Mouse (Mus musculus) limb, embryonic 12.5 days (tissue): ENCODE measurements around the gene Psmb9. TPM values are rescaled to one million over a fixed set of nuclear protein-coding genes. Genes with fewer than 3 reads are reported as not detected.

Experiments
- ATAC-seq: fragments of 200-750 bp; cut with Nextera tagmentation; 2 replicates; pipeline ENCODE4 v1.8.0; 2017; ENCODE audit warnings: low read depth, moderate TSS enrichment; ENCODE audit not compliant: insufficient number of reproducible peaks, insufficient read depth, low FRiP score, low TSS enrichment
- H3K27ac ChIP-seq: fragments of 300-500 bp; sonication (generic); 2 replicates; pipeline ENCODE4 v1.5.1; 2016; ENCODE audit warnings: mild to moderate bottlenecking, moderate library complexity
- H3K27me3 ChIP-seq: fragments of 300-500 bp; sonication (generic); 2 replicates; pipeline ENCODE4 v1.6.1; 2016; ENCODE audit warnings: mild to moderate bottlenecking, moderate library complexity
- H3K36me3 ChIP-seq: fragments of 300-500 bp; sonication (generic); 2 replicates; pipeline ENCODE4 v1.6.1; 2016; ENCODE audit warnings: mild to moderate bottlenecking, moderate library complexity
- H3K4me1 ChIP-seq: fragments of 300-500 bp; sonication (generic); replicated peaks from 2 replicates; pipeline ENCODE4 v1.6.1; 2016
- H3K4me2 ChIP-seq: fragments of 300-500 bp; sonication (generic); 2 replicates; pipeline ENCODE4 v1.6.1; 2016; ENCODE audit warnings: mild to moderate bottlenecking, moderate library complexity
- H3K4me3 ChIP-seq: fragments of 300-500 bp; sonication (generic); replicated peaks from 2 replicates; pipeline ENCODE4 v1.5.1; 2016; ENCODE audit warnings: mild to moderate bottlenecking
- H3K9ac ChIP-seq: fragments of 300-500 bp; sonication (generic); replicated peaks from 2 replicates; pipeline ENCODE4 v1.6.1; 2016; ENCODE audit warnings: mild to moderate bottlenecking, moderate library complexity
- H3K9me3 ChIP-seq: fragments of 300-500 bp; sonication (generic); 2 replicates; pipeline ENCODE4 v1.6.1; 2016; ENCODE audit warnings: mild to moderate bottlenecking, moderate library complexity
- WGBS: fragments of 180-500 bp; shearing (Covaris S2); methylation state at CpG from one replicate; pipeline ENCODE4 v1.1.7; 2016; 5-methylcytosine and 5-hydroxymethylcytosine counted together
- polyA plus RNA-seq: library from polyadenylated mRNA; unstranded; fragments of >200 nt; fragmentation: Nextera tagmentation; extraction: Ambion mirVana; gene quantifications from 2 replicates; pipeline ENCODE4 v1.2.1, GENCODE M21; 2016

The Psmb9 gene
- polyA plus RNA-seq, 1 experiment from 2014 or later: 2.4 TPM

- peak overlapping the region; percentile 72 for H3K4me2 ChIP-seq
- WGBS: 7% methylated on average over 31 of the region's 31 CpGs
- ATAC-seq: peak; percentile 94
- H3K9me3 ChIP-seq: no peaks in the 10 kb centered on the region
- peaks cover 19% of the 10 kb centered on the region for H3K4me1 ChIP-seq
- 0 out of 2 replicates have a peak overlapping the region, but pooled peaks have one; percentile 41 for H3K27ac ChIP-seq
- H3K36me3 ChIP-seq: no peaks in the 10 kb centered on the region
- peak overlapping the region; percentile 39 for H3K4me3 ChIP-seq
- no peak overlapping the region for H3K9ac ChIP-seq
- H3K27me3 ChIP-seq: peaks cover 45% of the 10 kb centered on the region
Measured at GRCm38 (mm10) chr17:34135297-34136224, 52.0 kb downstream of the Psmb9 start.

- no peak for ATAC-seq
- Histone ChIP-seq H3K9me3 (no peaks in the 10 kb centered on the region), H3K4me3 (no peak overlapping the region), H3K4me1 (peaks cover 14% of the 10 kb centered on the region), H3K27ac (no peak overlapping the region), H3K4me2 (no peak overlapping the region), H3K36me3 (no peaks in the 10 kb centered on the region), H3K27me3 (peaks cover 34% of the 10 kb centered on the region), H3K9ac (no peak overlapping the region)
- WGBS: 78% methylated on average over 3 of the region's 3 CpGs
Measured at GRCm38 (mm10) chr17:34134451-34134850, 53.1 kb downstream of the Psmb9 start.

- Histone ChIP-seq H3K36me3 (no peaks in the 10 kb centered on the region), H3K27ac (no peak overlapping the region), H3K9ac (no peak overlapping the region), H3K4me3 (no peak overlapping the region), H3K27me3 (peaks cover 22% of the 10 kb centered on the region), H3K9me3 (no peaks in the 10 kb centered on the region), H3K4me2 (no peak overlapping the region), H3K4me1 (peaks cover 20% of the 10 kb centered on the region)
- ATAC-seq: no peak
- 86% methylated on average over 11 of the region's 11 CpGs for WGBS
Measured at GRCm38 (mm10) chr17:34133289-34133688, 54.3 kb downstream of the Psmb9 start.

Other genes starting within 250 kb of the Psmb9 start
- gene Pfdn6, start 247.4 kb downstream of the Psmb9 start, polyA plus RNA-seq: 180 and 186 TPM in 2 replicates
- 45.5 and 45.8 TPM in 2 replicates for gene Wdr46, start 247.1 kb downstream of the Psmb9 start, polyA plus RNA-seq
- 5.0 and 6.8 TPM in 2 replicates for gene B3galt4, start 236.3 kb downstream of the Psmb9 start, polyA plus RNA-seq
- gene Vps52, start 232.0 kb downstream of the Psmb9 start, polyA plus RNA-seq: 53.3 and 55.0 TPM in 2 replicates
- gene Rps18, start 231.8 kb downstream of the Psmb9 start, polyA plus RNA-seq: 1,388 and 1,510 TPM in 2 replicates
- 4.5 and 5.0 TPM in 2 replicates for gene H2-K1, start 187.4 kb downstream of the Psmb9 start, polyA plus RNA-seq
- gene Ring1, start 163.1 kb downstream of the Psmb9 start, polyA plus RNA-seq: 21.6 and 25.3 TPM in 2 replicates
- 54.4 and 56.8 TPM in 2 replicates for gene H2-Ke6, start 159.7 kb downstream of the Psmb9 start, polyA plus RNA-seq
- 179 and 191 TPM in 2 replicates for gene Slc39a7, start 156.1 kb downstream of the Psmb9 start, polyA plus RNA-seq
- gene Rxrb, start 156.0 kb downstream of the Psmb9 start, polyA plus RNA-seq: 64.3 and 64.4 TPM in 2 replicates
- 17.5 and 31.9 TPM in 2 replicates for gene Col11a2, start 148.3 kb downstream of the Psmb9 start, polyA plus RNA-seq
- gene H2-Oa, start 95.4 kb downstream of the Psmb9 start, polyA plus RNA-seq: 0.71 and 0.86 TPM in 2 replicates
- 11.1 and 13.2 TPM in 2 replicates for gene H2-DMa, start 68.2 kb downstream of the Psmb9 start, polyA plus RNA-seq
- gene Brd2, start 65.1 kb downstream of the Psmb9 start, polyA plus RNA-seq: 129 and 134 TPM in 2 replicates
- 0.30 and 0.32 TPM in 2 replicates for gene H2-DMb2, start 44.5 kb downstream of the Psmb9 start, polyA plus RNA-seq
- 1.2 and 1.3 TPM in 2 replicates for gene H2-DMb1, start 34.7 kb downstream of the Psmb9 start, polyA plus RNA-seq
- gene Tap1, start 211 bp downstream of the Psmb9 start, polyA plus RNA-seq: 4.1 and 5.7 TPM in 2 replicates
- gene Psmb8, start 10.0 kb upstream of the Psmb9 start, polyA plus RNA-seq: 2.1 and 3.1 TPM in 2 replicates
- gene Tap2, start 15.8 kb upstream of the Psmb9 start, polyA plus RNA-seq: 1.5 and 1.7 TPM in 2 replicates
- gene H2-Ob, start 51.1 kb upstream of the Psmb9 start, polyA plus RNA-seq: not detected in 2 replicates
- gene H2-Ab1, start 69.9 kb upstream of the Psmb9 start, polyA plus RNA-seq: 2.7 and 2.8 TPM in 2 replicates
- 0.50 TPM in 1 of 2 replicates, not detected in the other for gene H2-Aa, start 100.1 kb upstream of the Psmb9 start, polyA plus RNA-seq
- gene H2-Eb1, start 118.1 kb upstream of the Psmb9 start, polyA plus RNA-seq: 1.0 and 2.0 TPM in 2 replicates
- gene H2-Eb2, start 137.9 kb upstream of the Psmb9 start, polyA plus RNA-seq: 0.12 and 0.18 TPM in 2 replicates
- gene Btnl2, start 167.1 kb upstream of the Psmb9 start, polyA plus RNA-seq: not detected in 2 replicates
- not detected in 2 replicates for gene Btnl1, start 189.4 kb upstream of the Psmb9 start, polyA plus RNA-seq
- gene BC051142, start 211.1 kb upstream of the Psmb9 start, polyA plus RNA-seq: 0.40 and 1.3 TPM in 2 replicates